Mouse (Mus musculus) MEL (cell line): ENCODE measurements around the gene Cbx6. TPM values are rescaled to one million over a fixed set of nuclear protein-coding genes. Genes with fewer than 3 reads are reported as not detected.

Experiments used
- DNase-seq: peaks from one replicate; pipeline ENCODE4 v3.0.0; 2011; ENCODE audit warnings: low read depth, low spot score
- H3K27ac ChIP-seq: 2 replicates; pipeline ENCODE4 v1.5.1; 2012; ENCODE audit warnings: low read depth, mild to moderate bottlenecking, control low read depth, low read length, moderate library complexity; ENCODE audit not compliant: control insufficient read depth
- H3K27me3 ChIP-seq, 2 experiments: fragments of 150-350 bp in 1 of 2; sonication (generic) in 1 of 2; 2 replicates each; pipeline ENCODE4 v1.6.1; 2012; ENCODE audit warnings: low read length in 2 of 2, mild to moderate bottlenecking in 2 of 2, improper control_type of control experiment in 1 of 2, moderate library complexity in 1 of 2; ENCODE audit not compliant: insufficient read depth in 2 of 2, control insufficient read depth in 1 of 2
- H3K36me3 ChIP-seq, 2 experiments: 2 replicates each; pipeline ENCODE4 v1.6.1; 2012 to 2014; ENCODE audit warnings: low read length in 2 of 2, improper control_type of control experiment in 1 of 2, inconsistent platforms in 1 of 2, mild to moderate bottlenecking in 1 of 2; ENCODE audit not compliant: insufficient read depth in 2 of 2, control insufficient read depth in 1 of 2
- H3K4me1 ChIP-seq, 2 experiments: fragments of 150-350 bp in 1 of 2; sonication (generic) in 1 of 2; 2 replicates each; pipeline ENCODE4 v1.6.1; 2012; ENCODE audit warnings: low read length in 2 of 2, improper control_type of control experiment in 1 of 2, mild to moderate bottlenecking in 1 of 2; ENCODE audit not compliant: insufficient read depth in 2 of 2, control insufficient read depth in 1 of 2
- H3K4me3 ChIP-seq, 2 experiments: fragments of 150-350 bp in 1 of 2; sonication (generic) in 1 of 2; 2 replicates each; pipeline ENCODE4 v1.5.1; 2012; ENCODE audit warnings: low read depth in 2 of 2, low read length in 2 of 2, mild to moderate bottlenecking in 2 of 2, moderate library complexity in 2 of 2, control low read depth in 1 of 2, improper control_type of control experiment in 1 of 2; ENCODE audit not compliant: control insufficient read depth in 1 of 2, insufficient read depth in 1 of 2
- H3K79me2 ChIP-seq: 2 replicates; pipeline ENCODE4 v1.6.1; 2012; ENCODE audit warnings: mild to moderate bottlenecking, low read length, moderate library complexity; ENCODE audit not compliant: control insufficient read depth, poor library complexity, insufficient read depth
- H3K9ac ChIP-seq: 2 replicates; pipeline ENCODE4 v1.6.1; 2012; ENCODE audit warnings: low read depth, mild to moderate bottlenecking, control low read depth, low read length, moderate library complexity; ENCODE audit not compliant: control insufficient read depth, poor library complexity, severe bottlenecking
- H3K9me3 ChIP-seq: fragments of 150-350 bp; sonication (generic); replicated peaks from 2 replicates; pipeline ENCODE4 v1.6.1; 2012; ENCODE audit warnings: mild to moderate bottlenecking, low read length, improper control_type of control experiment, moderate library complexity; ENCODE audit not compliant: insufficient read depth
- BHLHE40 ChIP-seq: IDR thresholded peaks from 2 replicates; pipeline ENCODE4 v1.6.1; 2012; ENCODE audit warnings: low read depth, mild to moderate bottlenecking, inconsistent platforms, low read length, improper control_type of control experiment, borderline replicate concordance
- CHD2 ChIP-seq: IDR thresholded peaks from 2 replicates; pipeline ENCODE4 v1.6.1; 2011; ENCODE audit warnings: low read length, improper control_type of control experiment
- CTCF ChIP-seq, 3 experiments: IDR thresholded peaks in 2 of 3; conservative IDR thresholded peaks in 1 of 3; 2 replicates each; pipeline ENCODE4 v1.5.1; 2011 to 2012; ENCODE audit warnings: low read length in 3 of 3, low read depth in 2 of 3, mild to moderate bottlenecking in 2 of 3, improper control_type of control experiment in 1 of 3, inconsistent platforms in 1 of 3, mixed read lengths in 1 of 3, moderate library complexity in 1 of 3; ENCODE audit not compliant: control insufficient read depth in 1 of 3, insufficient read depth in 1 of 3, poor library complexity in 1 of 3, severe bottlenecking in 1 of 3
- ELF1 ChIP-seq: IDR thresholded peaks from 2 replicates; pipeline ENCODE4 v1.6.1; 2014; ENCODE audit warnings: low read depth, mild to moderate bottlenecking, inconsistent platforms, low read length, improper control_type of control experiment, moderate library complexity
- ETS1 ChIP-seq: IDR thresholded peaks from 2 replicates; pipeline ENCODE4 v1.6.1; 2012; ENCODE audit warnings: low read depth, mild to moderate bottlenecking, inconsistent platforms, low read length, improper control_type of control experiment, moderate library complexity
- GATA1 ChIP-seq: IDR thresholded peaks from 2 replicates; pipeline ENCODE4 v1.6.1; 2011; ENCODE audit warnings: low read depth, low read length, improper control_type of control experiment
- HCFC1 ChIP-seq: IDR thresholded peaks from 2 replicates; pipeline ENCODE4 v1.6.1; 2012; ENCODE audit warnings: low read depth, mild to moderate bottlenecking, inconsistent platforms, low read length, improper control_type of control experiment, moderate library complexity
- JUND ChIP-seq: IDR thresholded peaks from 2 replicates; pipeline ENCODE4 v1.6.1; 2011; ENCODE audit warnings: low read depth, mild to moderate bottlenecking, improper control_type of control experiment, low read length
- KAT2A ChIP-seq: conservative IDR thresholded peaks from 2 replicates; pipeline ENCODE4 v1.6.1; 2012; ENCODE audit warnings: low read depth, low read length, improper control_type of control experiment, inconsistent platforms
- MAFK ChIP-seq: IDR thresholded peaks from 2 replicates; pipeline ENCODE4 v1.6.1; 2011; ENCODE audit warnings: low read depth, mild to moderate bottlenecking, low read length, improper control_type of control experiment, borderline replicate concordance
- MAZ ChIP-seq: IDR thresholded peaks from 2 replicates; pipeline ENCODE4 v1.6.1; 2012; ENCODE audit warnings: low read depth, mild to moderate bottlenecking, inconsistent platforms, low read length, improper control_type of control experiment
- MXI1 ChIP-seq: IDR thresholded peaks from 2 replicates; pipeline ENCODE4 v1.6.1; 2011; ENCODE audit warnings: mild to moderate bottlenecking, low read depth, low read length, improper control_type of control experiment
- MYB ChIP-seq: IDR thresholded peaks from 2 replicates; pipeline ENCODE4 v1.6.1; 2011; ENCODE audit warnings: mild to moderate bottlenecking, low read depth, low read length, improper control_type of control experiment
- NELFE ChIP-seq: IDR thresholded peaks from 2 replicates; pipeline ENCODE4 v1.6.1; 2011; ENCODE audit warnings: low read depth, low read length, improper control_type of control experiment
- POLR2A ChIP-seq, 2 experiments: IDR thresholded peaks; 2 replicates each; pipeline ENCODE4 v1.6.1; 2011 to 2012; ENCODE audit warnings: low read length in 2 of 2, mild to moderate bottlenecking in 2 of 2, control low read depth in 1 of 2, improper control_type of control experiment in 1 of 2, low read depth in 1 of 2, moderate library complexity in 1 of 2; ENCODE audit not compliant: control insufficient read depth in 1 of 2, insufficient read depth in 1 of 2, poor library complexity in 1 of 2
- POLR2AphosphoS2 ChIP-seq: IDR thresholded peaks from 2 replicates; pipeline ENCODE4 v1.6.1; 2011; ENCODE audit warnings: low read length, improper control_type of control experiment
- RAD21 ChIP-seq: IDR thresholded peaks from 2 replicates; pipeline ENCODE4 v1.6.1; 2011; ENCODE audit warnings: mild to moderate bottlenecking, low read depth, low read length, improper control_type of control experiment
- SIN3A ChIP-seq: IDR thresholded peaks from 2 replicates; pipeline ENCODE4 v1.6.1; 2012; ENCODE audit warnings: low read length, improper control_type of control experiment, inconsistent platforms
- SMC3 ChIP-seq: IDR thresholded peaks from 2 replicates; pipeline ENCODE4 v1.6.1; 2011; ENCODE audit warnings: low read depth, low read length, improper control_type of control experiment
- TBP ChIP-seq: IDR thresholded peaks from 2 replicates; pipeline ENCODE4 v1.8.0; 2011; ENCODE audit warnings: low read depth, low read length, improper control_type of control experiment
- USF1 ChIP-seq: IDR thresholded peaks from 2 replicates; pipeline ENCODE4 v1.6.1; 2014; ENCODE audit warnings: low read depth, mild to moderate bottlenecking, inconsistent platforms, low read length, improper control_type of control experiment, moderate library complexity
- USF2 ChIP-seq, 2 experiments: IDR thresholded peaks; 2 replicates each; pipeline ENCODE4 v1.6.1; 2011 to 2012; ENCODE audit warnings: improper control_type of control experiment in 2 of 2, low read length in 2 of 2, borderline replicate concordance in 1 of 2, inconsistent platforms in 1 of 2, low read depth in 1 of 2, mild to moderate bottlenecking in 1 of 2; ENCODE audit not compliant: insufficient read depth in 1 of 2
- ZC3H11A ChIP-seq: IDR thresholded peaks from 2 replicates; pipeline ENCODE4 v1.6.1; 2012; ENCODE audit warnings: low read depth, mild to moderate bottlenecking, inconsistent platforms, low read length, improper control_type of control experiment
- ZNF384 ChIP-seq: IDR thresholded peaks from 2 replicates; pipeline ENCODE4 v1.6.1; 2012; ENCODE audit warnings: low read depth, mild to moderate bottlenecking, inconsistent platforms, low read length, improper control_type of control experiment
- polyA plus RNA-seq, 2 experiments: library from polyadenylated mRNA; stranded (reverse) in 1 of 2; unstranded in 1 of 2; fragments of >175 nt in 1 of 2; fragments of >200 nt in 1 of 2; gene quantifications; 2 replicates each; pipeline versions ENCODE4 v1.2.1 to v1.2.4; 2012; ENCODE audit warnings: low replicate concordance in 2 of 2, low read depth in 1 of 2; ENCODE audit not compliant: insufficient read length in 2 of 2, insufficient read depth in 1 of 2, missing spikeins in 1 of 2
- total RNA-seq: library from RNA; depleted of rRNA; stranded (reverse); fragments of 300-350 nt; gene quantifications from 2 replicates; pipeline ENCODE4 v1.2.3, GENCODE M21; 2012

Cbx6 gene
- total and polyA plus RNA-seq, 3 experiments = 25.1 to 43.6 TPM; not detected in 1

DNA sequence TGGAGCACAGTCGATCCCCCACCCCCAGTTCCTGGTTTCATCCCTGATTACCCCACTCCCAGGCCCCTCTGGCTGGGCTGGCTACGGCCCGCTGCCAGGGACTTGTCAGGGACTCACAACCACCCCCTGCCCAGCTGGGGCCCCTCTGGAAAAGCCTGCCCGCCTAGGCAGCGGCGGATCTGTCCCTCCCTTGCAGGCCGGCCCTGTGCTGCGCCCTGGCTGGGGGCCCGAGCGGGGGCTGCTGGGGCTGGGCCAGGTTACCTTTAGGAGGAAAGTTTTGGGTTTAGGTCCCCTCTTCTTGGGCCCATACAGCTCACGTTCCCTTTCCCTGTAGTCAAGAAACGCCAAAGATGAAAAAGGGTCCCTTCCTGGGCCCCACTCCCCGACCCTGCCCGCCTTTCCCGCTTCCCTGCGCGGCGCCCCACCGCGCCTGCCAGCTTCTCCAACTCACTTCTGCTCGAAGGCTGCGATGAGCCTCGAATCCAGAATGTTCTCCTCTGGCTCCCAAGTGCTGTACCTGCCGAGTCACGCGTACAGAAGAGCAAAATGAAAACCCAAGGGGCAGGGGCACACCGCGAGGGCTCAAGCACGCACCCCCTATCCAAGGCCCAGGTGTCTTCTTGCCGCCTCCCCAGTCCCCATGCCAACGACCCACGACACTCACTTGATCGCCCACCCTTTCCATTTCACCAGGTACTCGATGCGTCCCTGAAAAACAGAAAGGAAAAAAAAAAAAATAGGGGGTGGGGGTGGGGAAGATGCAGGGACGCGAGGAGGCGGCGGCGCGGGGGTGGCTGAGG, 1.0 kb downstream of the Cbx6 start:
- peaks cover 0 to 13% of the 10 kb centered on the region in 2 experiments; a peak in 3 of 4 replicates for H3K36me3 ChIP-seq
- H3K4me1 ChIP-seq = peaks cover 0 to 15% of the 10 kb centered on the region in 2 experiments; a peak in 1 of 4 replicates
- peak overlapping the region; percentile 83 to 90 for H3K4me3 ChIP-seq
- peaks cover 0 to 2% of the 10 kb centered on the region in 2 experiments; a peak in 2 of 4 replicates for H3K27me3 ChIP-seq
- peak overlapping the region; percentile 72 for H3K27ac ChIP-seq
- no peaks in the 10 kb centered on the region for H3K9me3 ChIP-seq
- DNase-seq = peak; percentile 49
- peak overlapping the region; percentile 95 for H3K9ac ChIP-seq
- H3K79me2 ChIP-seq = peaks cover 19% of the 10 kb centered on the region
- TF ChIP-seq GATA1 (no peak), ZNF384 (peak; percentile 72), KAT2A (no peak), MAZ (peak; percentile 23; the same call in 1 of the 2 replicates), POLR2A (IDR thresholded peaks at IDR 0.05; ENCODE audit: control insufficient read depth in 1 of 2, insufficient read depth in 1 of 2, low read depth in 1 of 2, low read length in 2 of 2, poor library complexity in 1 of 2) (no peak), ELF1 (0 out of 2 replicates have a peak, but pooled peaks have one; percentile 33), HCFC1 (peak; percentile 13; the same call in 1 of the 2 replicates)

GRCm38 (mm10) chr15:79832064-79832900, 2.2 kb downstream of the Cbx6 start:
- TF ChIP-seq ELF1 (no peak), BHLHE40 (no peak), ETS1 (no peak), ZNF384 (no peak), USF2 (IDR thresholded peaks at IDR 0.05; ENCODE audit: borderline replicate concordance in 1 of 2, insufficient read depth in 1 of 2, low read depth in 1 of 2, low read length in 2 of 2) (no peak), SMC3 (peak; percentile 50), USF1 (no peak), MAFK (no peak), SIN3A (peak; percentile 57; the same call in 1 of the 2 replicates), MXI1 (no peak), POLR2AphosphoS2 (no peak), NELFE (no peak), RAD21 (peak; percentile 43), JUND (no peak), CHD2 (no peak), TBP (0 out of 2 replicates have a peak, but pooled peaks have one; percentile 14), MYB (no peak), ZC3H11A (no peak), CTCF (IDR thresholded peaks at IDR 0.05 in 2 of 3, conservative IDR thresholded peaks at IDR 0.05 in 1 of 3; ENCODE audit: control insufficient read depth in 1 of 3, insufficient read depth in 1 of 3, low read depth in 2 of 3, low read length in 3 of 3, poor library complexity in 1 of 3, severe bottlenecking in 1 of 3) (peak; percentile 79 to 91 (median 87)), POLR2A (IDR thresholded peaks at IDR 0.05; ENCODE audit: control insufficient read depth in 1 of 2, insufficient read depth in 1 of 2, low read depth in 1 of 2, low read length in 2 of 2, poor library complexity in 1 of 2) (no peak; a peak in 1 of 4 replicates)
- Histone ChIP-seq H3K27me3 (no peaks in the 10 kb centered on the region), H3K4me1 (peaks cover 0 to 15% of the 10 kb centered on the region in 2 experiments; a peak in 1 of 4 replicates), H3K79me2 (peaks cover 19% of the 10 kb centered on the region), H3K36me3 (peaks cover 0 to 13% of the 10 kb centered on the region in 2 experiments; a peak in 3 of 4 replicates), H3K9ac (peak overlapping the region; percentile 95), H3K9me3 (no peaks in the 10 kb centered on the region), H3K27ac (peak overlapping the region; percentile 72), H3K4me3 (peak overlapping the region; percentile 83 to 90)
- peak; percentile 82 for DNase-seq
